Mouse (Mus musculus): ENCODE measurements around the gene Tvp23b. TPM values are rescaled to one million over a fixed set of nuclear protein-coding genes. Genes with fewer than 3 reads are reported as not detected.

The Tvp23b gene
- polyA plus RNA-seq, 1 experiment from 2014 or later: 53.4 TPM

DNA sequence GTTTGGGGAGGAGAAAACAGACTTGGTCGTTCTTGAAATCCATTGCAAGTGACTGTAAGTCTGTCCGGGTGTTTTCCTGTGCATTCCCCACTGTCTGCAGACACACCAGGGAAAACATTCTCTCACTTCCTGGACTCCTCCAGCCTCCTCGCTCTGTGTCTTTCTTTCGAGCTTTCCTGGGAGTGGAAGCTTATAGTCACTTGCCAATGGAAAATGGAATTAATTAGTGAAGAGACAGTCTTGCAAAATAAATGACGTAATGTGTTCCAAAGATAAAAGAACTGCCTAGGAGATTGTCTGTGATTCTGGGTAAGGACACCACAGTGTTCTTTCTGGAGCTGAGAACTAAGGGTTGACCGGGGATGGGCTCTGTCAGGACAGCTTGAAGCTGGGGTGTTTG is 64.3 kb downstream of the Tvp23b start:
- H3K4me3 ChIP-seq (ENCODE audit: low read depth, low read length): no peak overlapping the region
- no peaks in the 10 kb centered on the region for H3K4me1 ChIP-seq (replicated peaks; ENCODE audit: control insufficient read depth, insufficient read depth, low read length)
- no peaks in the 10 kb centered on the region for H3K9me3 ChIP-seq (ENCODE audit: control insufficient read depth)
- WGBS: 73% methylated on average over 6 of the region's 6 CpGs
- no peak overlapping the region for H3K4me2 ChIP-seq (replicated peaks; ENCODE audit: low read depth)
- H3K27me3 ChIP-seq (replicated peaks; ENCODE audit: control insufficient read depth, insufficient read depth, low read length): no peaks in the 10 kb centered on the region; the same call in 1 of the 2 replicates
- H3K27ac ChIP-seq (ENCODE audit: low read depth, low read length): no peak overlapping the region
- TF ChIP-seq CTCF (IDR thresholded peaks at IDR 0.05; ENCODE audit: low read depth): no peak
- ATAC-seq: no peak
- H3K36me3 ChIP-seq (ENCODE audit: control insufficient read depth, insufficient read depth): no peaks in the 10 kb centered on the region
- no peak overlapping the region for H3K9ac ChIP-seq (ENCODE audit: low read depth, low read length)

DNA sequence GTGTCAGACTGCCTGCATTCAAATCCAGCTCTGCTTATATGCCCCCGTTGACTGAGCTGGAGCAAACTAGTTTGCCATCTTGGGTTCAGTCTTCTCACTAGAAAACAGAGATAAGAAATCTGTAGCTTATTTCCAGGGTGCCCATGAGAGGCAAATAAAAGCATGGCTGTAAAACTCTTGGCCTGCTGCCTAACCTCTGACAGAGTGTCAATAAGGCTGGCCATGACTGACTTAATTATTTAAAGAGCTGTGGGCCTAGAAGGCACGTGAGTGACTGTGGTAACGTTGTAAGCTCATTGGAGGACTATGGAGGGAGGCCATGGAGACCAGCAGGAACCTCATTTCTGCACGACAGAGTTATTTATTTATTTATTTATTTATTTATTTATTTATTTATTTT is 66.3 kb downstream of the Tvp23b start:
- no peaks in the 10 kb centered on the region for H3K4me1 ChIP-seq (replicated peaks; ENCODE audit: control insufficient read depth, insufficient read depth, low read length)
- no peak overlapping the region for H3K4me2 ChIP-seq (replicated peaks; ENCODE audit: low read depth)
- 47% methylated on average over 4 of the region's 4 CpGs for WGBS
- ATAC-seq: no peak
- no peaks in the 10 kb centered on the region for H3K36me3 ChIP-seq (ENCODE audit: control insufficient read depth, insufficient read depth)
- no peak for TF ChIP-seq CTCF (IDR thresholded peaks at IDR 0.05; ENCODE audit: low read depth)
- H3K27ac ChIP-seq (ENCODE audit: low read depth, low read length): no peak overlapping the region
- no peaks in the 10 kb centered on the region for H3K9me3 ChIP-seq (ENCODE audit: control insufficient read depth)
- H3K4me3 ChIP-seq (ENCODE audit: low read depth, low read length): no peak overlapping the region
- peaks cover 10% of the 10 kb centered on the region; the same call in 1 of the 2 replicates for H3K27me3 ChIP-seq (replicated peaks; ENCODE audit: control insufficient read depth, insufficient read depth, low read length)
- H3K9ac ChIP-seq (ENCODE audit: low read depth, low read length): no peak overlapping the region

DNA sequence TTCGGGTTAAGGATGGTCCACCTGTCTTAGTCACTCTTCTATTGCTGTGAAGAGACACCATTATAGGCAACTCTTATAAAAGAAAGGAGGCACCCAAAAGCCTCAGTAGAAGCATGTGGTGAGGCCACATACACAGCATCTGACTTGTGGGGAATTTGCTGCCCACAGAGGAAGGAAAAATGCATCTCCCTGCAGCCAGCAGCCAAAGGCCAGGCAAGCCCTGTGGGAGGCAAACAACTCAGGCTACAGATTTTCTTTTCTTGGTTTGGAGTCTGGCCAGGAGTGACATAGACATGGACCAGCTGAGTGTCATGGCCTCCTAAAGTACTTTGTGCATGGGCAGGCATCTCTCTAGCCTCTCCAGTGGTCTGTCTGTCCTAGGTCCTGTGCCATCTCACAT is 70.3 kb downstream of the Tvp23b start:
- Histone ChIP-seq H3K36me3 (ENCODE audit: control insufficient read depth, insufficient read depth) (no peaks in the 10 kb centered on the region), H3K27me3 (replicated peaks; ENCODE audit: control insufficient read depth, insufficient read depth, low read length) (peaks cover 29% of the 10 kb centered on the region; the same call in 1 of the 2 replicates), H3K4me3 (ENCODE audit: low read depth, low read length) (no peak overlapping the region), H3K9me3 (ENCODE audit: control insufficient read depth) (no peaks in the 10 kb centered on the region), H3K4me1 (replicated peaks; ENCODE audit: control insufficient read depth, insufficient read depth, low read length) (no peaks in the 10 kb centered on the region), H3K4me2 (replicated peaks; ENCODE audit: low read depth) (no peak overlapping the region), H3K27ac (ENCODE audit: low read depth, low read length) (no peak overlapping the region), H3K9ac (ENCODE audit: low read depth, low read length) (no peak overlapping the region)
- WGBS: 81% methylated on average over 1 of the region's 1 CpGs
- no peak for TF ChIP-seq CTCF (IDR thresholded peaks at IDR 0.05; ENCODE audit: low read depth)
- no peak for ATAC-seq

DNA sequence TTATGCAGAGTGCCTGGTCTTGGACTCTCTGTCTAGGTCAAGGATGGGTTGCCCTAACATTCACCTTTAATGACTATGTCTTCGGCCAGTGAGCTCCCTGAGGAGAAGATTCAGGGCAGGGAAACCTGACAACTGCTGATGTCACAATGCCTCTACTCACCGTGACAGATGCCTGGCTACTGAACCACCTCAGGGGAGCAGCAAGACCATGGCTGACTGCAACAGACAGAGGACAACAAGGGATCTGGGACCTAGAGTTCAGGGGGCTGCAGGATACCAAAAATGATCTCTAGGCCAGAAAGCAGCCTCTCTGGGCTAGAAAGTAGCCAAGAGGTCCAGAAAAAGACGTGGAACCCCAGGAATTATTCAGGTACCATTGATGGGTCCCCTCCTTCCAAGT is 71.8 kb downstream of the Tvp23b start, which contains the start of gene Cdrt4:
Cdrt4 (plus strand) TSS at position 182 of the 400 bp plus-strand sequence.
- 82% methylated on average over 3 of the region's 3 CpGs for WGBS
- Histone ChIP-seq H3K27ac (ENCODE audit: low read depth, low read length) (no peak within 1 kb of the TSS), H3K4me3 (ENCODE audit: low read depth, low read length) (no peak within 1 kb of the TSS), H3K9ac (ENCODE audit: low read depth, low read length) (no peak within 1 kb of the TSS), H3K4me1 (replicated peaks; ENCODE audit: control insufficient read depth, insufficient read depth, low read length) (no peaks in the 10 kb centered on the region), H3K9me3 (ENCODE audit: control insufficient read depth) (no peaks in the 10 kb centered on the region), H3K4me2 (replicated peaks; ENCODE audit: low read depth) (no peak within 1 kb of the TSS), H3K27me3 (replicated peaks; ENCODE audit: control insufficient read depth, insufficient read depth, low read length) (peaks cover 32% of the 10 kb centered on the region; the same call in 1 of the 2 replicates), H3K36me3 (ENCODE audit: control insufficient read depth, insufficient read depth) (no peaks in the 10 kb centered on the region)
- no peak for ATAC-seq
- no peak for TF ChIP-seq CTCF (IDR thresholded peaks at IDR 0.05; ENCODE audit: low read depth)

DNA sequence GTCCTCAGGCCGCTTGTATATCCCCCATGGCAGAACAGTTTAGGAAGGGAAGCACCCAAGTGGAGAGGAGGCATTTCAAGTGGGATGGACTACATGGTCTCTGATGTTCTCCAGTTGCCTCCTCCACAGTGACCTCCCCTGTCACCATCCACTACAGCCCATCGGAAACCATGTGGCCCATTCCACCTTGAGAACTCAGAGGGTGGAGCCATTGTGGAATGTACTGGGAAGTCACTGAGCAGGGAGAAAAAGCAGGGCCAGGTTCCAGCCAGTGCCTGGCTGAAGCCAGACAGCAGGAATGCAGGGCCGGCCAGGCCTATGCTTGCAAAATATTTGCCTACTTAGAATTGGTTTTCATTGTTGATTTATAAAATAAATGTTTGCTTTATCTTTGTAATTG is 75.5 kb downstream of the Tvp23b start:
- no peak for ATAC-seq
- H3K4me1 ChIP-seq (replicated peaks; ENCODE audit: control insufficient read depth, insufficient read depth, low read length): no peaks in the 10 kb centered on the region
- TF ChIP-seq CTCF (IDR thresholded peaks at IDR 0.05; ENCODE audit: low read depth): no peak
- no peak overlapping the region for H3K9ac ChIP-seq (ENCODE audit: low read depth, low read length)
- no peak overlapping the region for H3K27ac ChIP-seq (ENCODE audit: low read depth, low read length)
- 63% methylated on average over 3 of the region's 3 CpGs for WGBS
- no peaks in the 10 kb centered on the region for H3K9me3 ChIP-seq (ENCODE audit: control insufficient read depth)
- no peak overlapping the region for H3K4me2 ChIP-seq (replicated peaks; ENCODE audit: low read depth)
- H3K36me3 ChIP-seq (ENCODE audit: control insufficient read depth, insufficient read depth): no peaks in the 10 kb centered on the region
- peaks cover 29% of the 10 kb centered on the region; the same call in 1 of the 2 replicates for H3K27me3 ChIP-seq (replicated peaks; ENCODE audit: control insufficient read depth, insufficient read depth, low read length)
- no peak overlapping the region for H3K4me3 ChIP-seq (ENCODE audit: low read depth, low read length)

DNA sequence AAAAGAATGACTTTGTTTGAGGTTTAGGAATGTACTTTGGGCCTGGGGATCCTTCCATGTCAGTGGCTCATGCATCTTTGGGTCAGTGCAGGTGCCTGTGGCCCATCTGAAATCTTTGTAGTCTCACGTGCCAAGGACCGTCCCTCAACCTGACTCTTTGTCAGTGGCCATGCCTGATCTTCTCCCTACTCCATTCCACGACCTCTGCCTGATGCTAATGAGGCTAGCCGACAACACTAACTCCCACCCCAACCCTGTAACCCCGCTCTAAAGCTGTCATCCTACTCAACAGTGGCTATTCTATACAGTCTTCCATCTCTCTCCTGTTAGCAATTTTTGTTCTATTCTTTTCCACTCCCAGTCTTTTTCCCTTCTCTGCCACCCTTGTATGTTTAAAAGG is 75.9 kb downstream of the Tvp23b start:
- WGBS: 85% methylated on average over 5 of the region's 5 CpGs
- Histone ChIP-seq H3K4me3 (ENCODE audit: low read depth, low read length) (no peak overlapping the region), H3K27me3 (replicated peaks; ENCODE audit: control insufficient read depth, insufficient read depth, low read length) (peaks cover 29% of the 10 kb centered on the region; the same call in 1 of the 2 replicates), H3K4me1 (replicated peaks; ENCODE audit: control insufficient read depth, insufficient read depth, low read length) (no peaks in the 10 kb centered on the region), H3K27ac (ENCODE audit: low read depth, low read length) (no peak overlapping the region), H3K9me3 (ENCODE audit: control insufficient read depth) (no peaks in the 10 kb centered on the region), H3K9ac (ENCODE audit: low read depth, low read length) (no peak overlapping the region), H3K36me3 (ENCODE audit: control insufficient read depth, insufficient read depth) (no peaks in the 10 kb centered on the region), H3K4me2 (replicated peaks; ENCODE audit: low read depth) (no peak overlapping the region)
- no peak for ATAC-seq
- no peak for TF ChIP-seq CTCF (IDR thresholded peaks at IDR 0.05; ENCODE audit: low read depth)

DNA sequence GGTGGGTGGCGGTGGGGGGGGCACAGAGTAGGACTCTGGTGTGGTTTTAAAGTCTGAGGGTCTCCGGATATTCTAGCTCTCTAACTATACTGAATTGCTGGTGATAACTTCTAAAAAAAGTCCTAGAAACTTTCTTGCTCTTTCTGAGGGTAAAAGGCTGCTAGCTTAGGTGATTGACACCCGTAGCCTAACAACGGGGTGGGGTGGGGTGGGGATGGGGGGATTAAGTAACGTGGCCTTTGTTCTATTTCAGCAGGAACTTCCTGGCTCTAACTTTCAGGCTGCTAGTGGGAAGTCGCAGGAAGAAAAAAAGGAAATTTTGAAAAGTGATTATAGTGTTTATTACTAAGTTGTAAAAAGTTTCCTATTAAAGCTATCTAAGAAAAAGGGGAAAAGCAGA is 76.5 kb downstream of the Tvp23b start:
- Histone ChIP-seq H3K9me3 (ENCODE audit: control insufficient read depth) (no peaks in the 10 kb centered on the region), H3K4me1 (replicated peaks; ENCODE audit: control insufficient read depth, insufficient read depth, low read length) (no peaks in the 10 kb centered on the region), H3K27ac (ENCODE audit: low read depth, low read length) (no peak overlapping the region), H3K4me2 (replicated peaks; ENCODE audit: low read depth) (no peak overlapping the region), H3K27me3 (replicated peaks; ENCODE audit: control insufficient read depth, insufficient read depth, low read length) (peaks cover 25% of the 10 kb centered on the region; the same call in 1 of the 2 replicates), H3K4me3 (ENCODE audit: low read depth, low read length) (no peak overlapping the region), H3K9ac (ENCODE audit: low read depth, low read length) (no peak overlapping the region), H3K36me3 (ENCODE audit: control insufficient read depth, insufficient read depth) (no peaks in the 10 kb centered on the region)
- no peak for TF ChIP-seq CTCF (IDR thresholded peaks at IDR 0.05; ENCODE audit: low read depth)
- WGBS: 20% methylated on average over 5 of the region's 6 CpGs
- ATAC-seq: no peak

Measured in intestine, postnatal 0 days (tissue).